Mouse (Mus musculus): ENCODE data around the gene Cstl1. TPM values are rescaled to one million over a fixed set of nuclear protein-coding genes. Genes with fewer than 3 reads are reported as not detected.
"Not testable (repeated sequence)": the region's sequence is repeated elsewhere in the genome, so short reads cannot be mapped to it uniquely, and the experiment has no call there.

Gene Cstl1
- under 1 TPM; 0.44 to 0.83 TPM for total RNA-seq (2021)
- long read RNA-seq, experiment 1, partial matches to known transcripts: 0 of 1 reads
- long read RNA-seq, experiment 1, other reads (novel, unspliced or antisense): 1 of 1 reads
- long read RNA-seq, experiment 2: 0 reads

DNA sequence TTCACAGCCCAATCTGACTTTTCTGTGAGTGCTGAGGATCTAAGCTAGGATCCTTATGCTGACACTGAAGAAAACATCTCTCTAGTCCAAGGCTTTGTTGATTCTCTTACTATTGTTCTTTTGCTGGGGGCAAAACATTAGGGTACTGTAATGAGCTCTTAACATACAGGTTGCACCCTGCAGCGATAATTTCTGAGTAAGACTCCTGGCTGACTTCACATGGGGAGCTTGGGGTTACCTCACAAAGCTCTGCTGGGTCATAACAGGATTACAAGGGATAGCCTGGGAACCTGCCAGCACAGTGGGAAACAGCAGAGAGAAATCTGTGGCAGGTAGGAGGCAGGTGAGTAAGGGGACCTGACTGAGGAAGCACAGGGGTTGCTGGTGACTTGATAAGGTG lies at the start of gene Cstl1:
Gene Cstl1, plus strand, starts transcription at position 301 of the 400 bp plus-strand sequence.
- no peak for DNase-seq (ENCODE audit: low spot score in 2 of 2)

DNA sequence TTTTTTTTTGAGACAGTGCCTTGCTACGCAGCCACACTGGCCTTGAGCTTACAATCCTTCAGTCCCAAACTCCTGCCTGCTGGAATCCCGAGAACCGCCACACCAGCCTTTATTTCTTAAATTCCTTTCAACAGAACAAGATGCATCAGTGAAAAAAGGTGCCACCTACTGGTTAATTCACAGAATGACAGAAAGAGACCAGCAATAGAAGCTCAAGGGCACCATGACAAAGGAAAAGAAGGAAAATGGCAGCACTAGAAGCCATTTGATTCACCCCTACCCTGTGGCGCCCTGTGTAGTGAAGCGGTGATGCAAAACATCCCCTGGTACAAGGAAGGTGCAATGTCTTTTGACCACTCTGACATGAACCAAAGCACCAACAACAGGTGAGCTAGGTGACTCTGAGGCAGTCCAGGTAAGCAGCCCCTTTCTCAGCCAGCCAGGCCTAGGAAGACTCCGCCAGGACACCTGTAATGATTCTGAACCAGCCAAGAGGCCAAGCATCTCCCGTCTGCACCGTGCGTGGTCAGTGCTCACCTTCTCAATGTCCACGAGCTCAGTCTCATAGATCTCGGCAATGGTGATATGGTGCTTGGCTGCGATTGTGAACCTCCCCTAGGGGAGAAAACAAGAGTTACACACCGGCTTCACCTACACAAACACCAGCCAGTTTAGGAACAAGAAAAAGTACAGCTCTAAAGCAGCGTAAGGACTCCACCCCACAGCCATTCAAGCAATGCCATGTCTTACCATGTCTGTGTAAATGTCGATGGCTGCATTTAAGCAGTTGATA lies 43.6 kb upstream of the Cstl1 start:
- DNase-seq (ENCODE audit: low spot score in 2 of 2): no peak

DNA sequence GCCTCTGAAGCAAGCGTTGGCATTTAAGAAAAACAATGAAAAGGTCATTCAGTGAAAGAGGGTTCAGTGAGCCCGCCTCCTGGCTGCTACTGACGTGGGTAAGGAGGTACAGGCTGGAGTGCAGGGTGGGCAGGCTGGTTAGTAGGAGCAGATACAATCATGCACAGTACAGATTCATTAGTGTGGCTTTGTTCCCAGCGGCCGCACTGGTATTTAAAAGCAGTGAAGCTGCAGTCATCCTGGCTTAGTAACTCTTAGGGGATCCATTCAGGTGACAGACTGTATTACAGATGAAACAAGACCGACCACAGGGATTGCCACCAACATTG lies 43.0 kb upstream of the Cstl1 start:
- DNase-seq (ENCODE audit: low spot score in 2 of 2): no peak

DNA sequence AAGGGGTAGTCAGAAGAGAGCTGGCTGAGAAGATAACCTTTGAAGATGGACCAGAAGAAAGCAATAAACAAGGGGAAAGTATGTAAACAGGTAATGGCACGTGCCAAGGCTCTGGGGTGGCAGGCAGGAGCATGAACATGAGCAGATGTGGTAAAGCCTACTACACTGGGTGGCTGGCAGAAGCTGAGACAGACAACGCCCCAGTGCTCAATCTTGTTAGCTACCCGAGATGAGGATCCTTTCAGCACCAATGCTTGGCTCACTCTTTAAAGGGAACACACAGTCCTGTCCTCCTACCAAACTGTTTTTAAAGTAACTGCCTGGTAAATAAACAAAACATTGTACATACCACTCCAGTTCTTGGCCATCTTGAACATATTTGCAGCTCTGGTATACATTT lies 37.8 kb upstream of the Cstl1 start:
- DNase-seq (ENCODE audit: low spot score in 2 of 2): no peak

DNA sequence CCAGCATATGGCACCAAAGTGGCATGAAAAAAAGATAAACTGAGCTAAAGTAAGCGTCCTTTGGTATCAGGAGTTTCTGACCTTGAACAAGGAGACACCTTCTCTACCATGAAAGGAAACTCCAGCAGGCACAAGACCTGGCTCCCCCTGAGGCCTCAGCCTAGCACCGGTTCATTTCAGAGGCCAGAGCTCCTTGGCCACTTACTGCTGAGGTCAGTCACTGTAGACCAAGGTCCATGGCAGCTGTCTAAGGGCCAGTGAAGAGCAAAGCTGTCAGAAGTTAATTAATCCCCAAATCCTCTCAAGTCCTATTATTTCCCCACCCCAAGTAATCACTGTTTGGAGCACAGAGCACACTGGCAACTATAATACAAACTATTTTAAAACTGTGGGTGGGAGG lies 33.1 kb upstream of the Cstl1 start:
- no peak for DNase-seq (ENCODE audit: low spot score in 2 of 2)

DNA sequence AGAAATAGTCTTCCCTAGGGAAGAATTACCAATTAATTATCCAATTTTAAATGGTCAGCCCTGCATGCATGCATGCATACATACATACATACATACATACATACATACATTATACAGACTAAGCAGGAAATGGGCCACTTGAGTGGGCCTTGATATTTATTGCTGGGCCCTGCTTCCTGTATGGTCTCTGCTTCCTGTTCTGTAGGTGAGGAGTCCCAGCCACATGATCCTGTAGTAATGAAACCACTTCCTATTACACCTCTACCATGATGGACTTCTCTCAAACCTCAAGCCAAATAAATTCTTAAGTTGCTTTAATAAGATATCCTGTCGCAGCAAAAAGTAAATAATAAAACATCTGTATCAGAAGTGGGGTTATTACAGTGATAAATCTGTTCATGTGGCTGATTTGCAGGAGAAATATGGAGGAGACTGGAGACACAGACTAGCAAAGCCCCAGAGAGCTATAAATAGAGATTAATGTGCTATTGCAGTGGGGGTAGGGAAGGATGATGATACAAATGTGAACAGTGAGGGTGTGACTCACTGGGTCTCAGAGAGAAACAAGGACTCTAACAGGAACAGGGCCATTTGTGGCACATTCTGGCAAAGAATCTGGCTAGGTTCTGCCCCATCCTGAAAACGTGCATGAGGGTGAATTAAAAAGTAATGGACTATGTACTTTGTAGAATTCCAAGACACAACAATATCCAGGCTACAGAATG lies 30.7 kb upstream of the Cstl1 start:
- DNase-seq (ENCODE audit: low spot score in 2 of 2): no peak

DNA sequence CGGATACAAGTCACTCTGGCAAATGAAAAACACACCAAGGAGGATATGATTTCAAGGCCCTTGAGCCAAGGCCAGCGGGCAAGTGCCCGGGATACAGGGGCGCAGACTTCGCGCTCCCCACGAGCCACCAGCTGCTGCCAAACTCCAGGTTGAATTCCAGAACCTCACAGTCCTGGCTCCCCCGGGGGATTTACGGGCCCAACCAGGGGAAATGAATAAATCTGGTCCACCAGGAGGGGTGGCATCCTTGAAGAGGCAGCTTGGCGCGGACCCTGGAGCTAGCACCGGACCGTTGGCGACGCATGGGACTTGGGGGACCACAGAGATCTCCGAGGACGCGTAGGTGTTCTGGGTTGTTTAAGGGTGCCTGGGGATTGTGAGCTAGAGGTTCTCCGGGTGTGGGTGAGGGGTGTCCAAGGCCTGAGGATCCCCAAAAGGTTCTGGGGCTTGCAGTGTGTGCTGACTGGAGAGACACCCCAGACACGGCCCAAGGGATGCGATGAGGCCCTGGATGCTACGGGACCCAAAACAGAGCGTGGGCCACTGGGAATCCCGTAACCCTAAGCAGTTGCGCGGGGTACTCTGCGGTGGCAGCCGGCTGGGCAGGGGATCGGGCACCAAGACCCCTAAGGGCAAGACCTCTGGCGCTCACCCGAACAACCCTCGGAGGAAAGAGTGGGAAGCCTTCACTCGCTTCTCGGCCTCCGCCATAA lies 18.4 kb upstream of the Cstl1 start:
- DNase-seq (ENCODE audit: low spot score in 2 of 2): peak in 1 of 2 experiments; percentile 20

DNA sequence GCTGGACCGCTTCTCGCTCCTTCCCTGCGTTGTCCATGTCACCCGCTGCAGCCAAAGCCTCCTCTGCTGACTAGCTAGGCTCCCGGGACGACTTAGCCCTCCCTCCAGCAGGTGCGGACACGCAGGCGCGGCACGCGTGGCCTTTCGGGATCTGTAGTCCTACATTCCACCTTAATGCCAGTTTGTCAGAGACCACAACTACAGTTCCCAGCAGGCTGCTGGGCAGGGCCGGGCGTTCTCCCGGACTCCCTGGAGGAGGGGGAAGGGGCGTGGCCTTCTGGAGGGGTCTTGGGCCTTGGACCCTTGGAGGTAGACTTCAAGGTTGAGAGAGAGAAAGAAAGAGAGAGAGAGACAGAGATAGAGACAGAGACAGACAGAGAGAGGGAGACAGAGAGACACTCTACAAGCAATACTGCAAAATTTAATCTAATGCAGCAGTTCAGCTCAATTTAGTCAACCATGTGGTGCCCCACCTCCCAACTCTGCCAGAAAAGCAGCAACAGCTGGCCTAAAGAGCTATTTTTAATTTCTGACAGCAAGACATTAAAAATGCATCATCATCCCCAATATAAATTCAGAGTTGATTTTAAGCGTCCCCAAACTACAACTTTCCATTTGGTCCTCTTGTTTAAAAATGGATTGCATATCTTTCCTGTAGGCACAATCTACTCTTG lies 17.7 kb upstream of the Cstl1 start, which contains the start of gene Napb:
Gene Napb, minus strand, starts transcription at position 141 of the 674 bp plus-strand sequence.
- DNase-seq (ENCODE audit: low spot score in 2 of 2): peak; percentile 67 to 90

DNA sequence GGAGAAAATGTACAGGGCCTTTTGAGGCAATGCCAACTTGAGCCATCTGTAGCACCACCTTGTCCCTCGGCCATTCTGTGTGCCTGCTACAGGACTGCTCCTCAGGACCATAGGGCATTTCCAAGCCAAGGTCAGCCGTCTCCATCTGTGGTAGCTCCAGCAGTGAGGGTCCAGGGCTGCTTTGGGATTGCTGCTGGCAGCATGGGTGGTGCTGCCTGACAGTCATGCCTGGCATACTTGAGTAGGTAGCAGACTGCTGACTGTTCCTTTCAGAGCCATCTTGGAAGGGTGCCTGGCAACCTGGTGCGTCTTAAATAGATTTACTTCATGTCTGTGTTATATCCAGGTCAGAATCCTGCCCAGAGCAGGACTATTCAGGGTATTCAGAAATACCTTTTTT lies 7.2 kb upstream of the Cstl1 start:
- no peak for DNase-seq (ENCODE audit: low spot score in 2 of 2)

DNA sequence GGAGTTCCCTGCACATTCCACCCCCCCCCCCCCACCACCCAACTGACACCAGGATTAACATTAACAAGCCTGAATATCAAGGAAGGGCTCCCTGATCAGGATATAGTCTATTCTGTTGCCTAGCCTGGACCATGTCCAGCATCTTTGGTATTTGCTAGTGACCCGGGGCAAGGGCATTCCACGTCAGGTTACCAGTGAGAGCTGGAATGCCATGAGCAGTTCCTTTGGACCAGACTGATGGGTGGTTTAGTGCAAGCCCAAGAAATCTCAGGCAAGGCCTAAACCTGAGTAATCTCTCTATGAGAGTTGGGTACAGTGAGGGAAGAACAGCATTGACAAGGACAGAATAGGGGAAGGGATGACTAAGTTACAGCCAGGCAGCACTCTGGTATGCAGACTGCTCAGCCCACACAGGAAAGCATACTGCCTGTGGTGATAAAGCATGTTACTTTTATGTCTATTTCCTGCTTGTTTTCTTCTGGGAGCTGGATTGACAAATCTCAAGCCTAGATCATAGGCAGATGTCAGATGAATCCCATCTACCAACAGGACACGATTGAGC lies 6.2 kb upstream of the Cstl1 start:
- no peak for DNase-seq (ENCODE audit: low spot score in 2 of 2)

DNA sequence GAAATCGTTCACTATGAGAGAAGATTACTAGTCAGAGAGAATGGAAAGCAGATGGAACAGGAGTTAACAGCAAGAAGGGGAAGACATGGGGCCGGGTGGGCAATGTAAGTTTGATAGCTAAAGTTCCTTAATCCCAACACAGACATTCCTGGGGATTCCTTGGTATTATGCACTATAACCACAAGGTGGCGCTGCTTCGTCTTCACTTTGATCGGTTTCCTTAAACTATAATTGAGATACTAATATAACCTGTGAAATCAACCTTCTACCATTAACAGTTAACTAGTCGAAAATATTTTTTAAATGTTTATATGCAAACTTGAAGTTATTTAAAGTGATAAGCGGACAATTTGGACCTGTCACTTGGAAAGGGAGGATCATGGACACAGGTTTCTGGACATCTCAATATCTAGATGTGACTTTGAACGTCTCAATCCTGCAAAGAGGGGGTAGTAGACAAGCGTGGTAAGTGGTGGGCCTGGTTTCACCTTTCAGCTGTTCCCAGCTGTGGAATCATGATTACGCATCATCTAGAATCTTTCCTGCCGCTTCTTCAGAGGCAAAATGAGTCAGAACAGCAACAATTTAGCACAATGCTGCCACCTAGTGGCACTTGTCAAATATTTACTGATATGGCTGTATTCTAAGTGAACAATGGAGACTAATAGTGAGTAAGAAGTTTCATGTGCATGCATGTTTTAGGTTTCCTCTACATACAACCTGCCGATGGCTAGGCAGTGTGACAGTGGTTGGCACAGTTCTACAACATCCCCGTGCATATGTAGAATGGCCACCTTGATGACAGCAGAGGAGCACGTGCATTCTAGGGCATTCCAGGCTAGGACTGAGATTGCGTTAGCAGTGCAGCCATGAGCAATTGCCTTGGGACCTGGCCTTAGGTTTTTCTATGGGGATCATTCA lies 2.0 kb downstream of the Cstl1 start:
- peak; percentile 26 to 61 for DNase-seq (ENCODE audit: low spot score in 2 of 2)

DNA sequence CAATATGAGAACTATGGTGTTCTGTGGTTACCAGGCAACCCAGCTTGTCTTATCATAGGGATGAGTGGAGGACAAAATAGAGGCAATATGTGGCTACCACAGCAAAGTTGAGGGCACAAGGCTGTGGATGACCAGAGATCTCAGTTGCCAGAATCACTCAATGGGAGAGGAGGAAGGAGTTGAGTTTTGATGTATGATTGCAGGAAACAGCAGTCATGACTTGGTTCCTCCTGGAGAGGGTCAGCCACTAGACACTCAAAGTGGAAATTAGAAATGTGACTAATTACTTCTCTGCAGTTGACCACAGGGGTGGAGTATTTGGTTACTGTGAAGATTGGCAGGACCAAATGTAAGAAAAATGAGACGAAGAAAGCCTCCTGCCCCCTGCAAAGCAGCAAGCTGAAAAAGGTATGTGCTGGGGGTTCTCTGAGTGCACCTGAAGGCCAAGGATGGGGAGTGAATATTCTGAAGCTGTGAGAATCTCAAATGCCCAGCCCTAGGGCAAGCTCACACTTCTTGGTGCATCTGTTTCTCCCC lies 4.2 kb downstream of the Cstl1 start:
- DNase-seq (ENCODE audit: low spot score in 2 of 2): no peak

DNA sequence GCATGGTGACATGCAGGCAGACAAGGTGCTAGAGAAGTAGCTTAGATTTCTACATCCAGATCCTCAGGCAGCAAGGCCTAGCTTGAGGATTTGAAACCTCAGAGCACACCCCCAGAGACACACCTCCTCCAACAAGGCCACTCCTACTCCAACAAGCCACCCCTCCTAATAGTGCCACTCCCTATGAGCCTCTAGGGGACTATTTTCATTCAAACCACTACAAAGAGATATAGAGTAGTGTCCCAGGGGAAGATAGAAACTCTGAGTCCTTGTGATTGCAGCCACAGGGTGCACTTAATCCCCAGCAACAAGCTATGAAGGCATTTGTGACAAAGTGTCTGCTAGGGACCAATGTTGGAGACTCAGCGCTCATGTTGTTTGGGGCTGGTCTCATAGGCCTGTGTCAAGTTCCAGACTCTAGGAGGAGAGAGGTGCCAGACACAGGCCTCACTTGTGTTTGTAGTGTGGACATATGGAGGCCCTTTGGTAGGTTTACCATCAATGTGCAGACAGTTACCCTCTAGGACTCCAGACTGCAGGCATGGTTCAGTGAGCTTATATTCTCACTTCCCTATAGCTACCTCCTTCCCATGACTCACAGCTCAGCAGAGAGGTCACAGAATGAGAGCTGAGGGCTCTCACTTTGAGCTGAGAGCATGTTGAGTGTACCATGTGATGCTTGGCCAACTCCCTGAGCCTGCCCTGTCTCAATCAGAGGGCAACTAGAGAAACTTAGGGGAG lies 13.7 kb downstream of the Cstl1 start:
- no peak for DNase-seq (ENCODE audit: low spot score in 2 of 2)

DNA sequence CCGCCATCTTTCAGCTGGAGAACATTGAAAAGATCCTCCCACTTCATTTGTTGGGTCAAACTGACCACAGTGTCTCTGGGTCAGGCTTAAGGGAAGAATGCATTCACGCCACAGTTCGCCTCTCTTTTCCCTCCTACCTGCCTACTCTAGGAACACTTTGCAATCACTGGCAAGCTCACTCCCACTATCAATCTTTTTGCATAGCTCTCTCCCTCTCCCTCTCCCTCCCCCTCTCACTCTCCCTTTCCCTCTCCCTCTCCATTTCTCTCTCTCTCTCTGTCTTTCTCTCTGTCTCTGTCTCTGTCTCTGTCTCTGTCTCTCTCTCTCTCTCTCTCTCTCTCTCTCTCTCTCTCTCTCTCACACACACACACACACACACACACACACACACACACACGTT lies 21.2 kb downstream of the Cstl1 start, which contains the start of gene Cst11:
Gene Cst11, minus strand, starts transcription at position 101 of the 400 bp plus-strand sequence.
- DNase-seq (ENCODE audit: low spot score in 2 of 2): not testable (repeated sequence)

DNA sequence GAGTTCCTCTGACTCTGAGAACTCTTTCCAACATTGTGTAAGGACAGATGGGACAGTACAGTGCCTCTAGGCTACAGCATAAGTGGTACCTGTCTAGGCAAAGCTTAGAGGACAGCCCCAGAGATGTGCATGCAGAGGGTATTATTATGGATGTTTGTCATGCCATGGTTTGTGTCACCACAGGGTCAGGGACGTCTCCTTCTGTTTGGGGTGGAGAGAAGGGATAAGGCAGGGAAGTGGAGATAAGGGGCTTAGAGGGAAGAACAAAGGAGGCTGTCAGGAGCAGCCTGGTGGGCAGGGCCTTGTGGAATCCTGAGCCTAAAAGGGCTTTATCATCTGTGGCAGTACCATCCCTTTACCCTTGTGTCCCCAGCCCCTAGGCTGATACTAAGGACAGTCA lies 31.6 kb downstream of the Cstl1 start, which contains the start of gene 8030411F24Rik:
Gene 8030411F24Rik, plus strand, starts transcription at position 301 of the 400 bp plus-strand sequence.
- no peak for DNase-seq (ENCODE audit: low spot score in 2 of 2)

DNA sequence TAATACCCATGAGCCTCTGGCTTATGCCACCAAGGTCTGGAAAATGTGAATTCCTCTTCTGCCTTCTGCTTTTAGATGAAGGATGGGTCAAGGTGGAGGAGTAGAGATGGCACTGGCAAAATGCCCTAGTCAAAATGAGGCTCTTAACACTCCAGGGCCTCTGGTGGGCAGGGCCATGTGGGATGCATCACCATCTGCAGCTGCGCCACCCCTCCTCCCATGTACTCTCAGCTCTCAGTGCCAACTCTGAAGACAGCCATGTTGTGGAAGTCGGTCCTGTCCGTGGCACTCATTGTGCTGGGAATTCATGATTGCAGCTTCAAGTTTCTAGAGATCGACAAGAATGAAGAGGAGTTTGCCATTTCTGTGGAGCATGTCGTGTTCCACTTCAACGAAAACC lies 39.0 kb downstream of the Cstl1 start, which contains the start of gene Cst12:
Gene Cst12, plus strand, starts transcription at position 220 of the 400 bp plus-strand sequence.
- DNase-seq (ENCODE audit: low spot score in 2 of 2): no peak

DNA sequence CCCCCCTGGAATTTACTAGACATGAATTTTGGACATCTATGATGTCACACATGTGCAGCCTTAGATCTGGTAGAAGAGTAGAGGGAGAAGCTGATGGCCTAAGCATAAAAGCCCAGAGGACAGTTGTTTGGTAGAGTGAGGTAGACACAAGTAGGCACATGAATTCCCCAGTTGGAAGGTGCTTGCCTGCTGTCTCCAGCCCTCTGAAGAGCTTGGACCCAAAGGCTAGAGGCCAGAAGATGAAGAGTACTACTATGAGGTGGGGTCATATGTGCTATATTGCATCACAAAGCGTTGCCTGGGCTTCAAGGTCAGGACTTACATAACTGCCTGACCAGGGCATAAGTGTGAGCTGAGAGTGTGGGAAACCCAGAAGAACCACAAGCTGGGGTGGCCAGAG lies 48.3 kb downstream of the Cstl1 start, which contains the start of gene Cst8:
Gene Cst8, plus strand, starts transcription at position 301 of the 400 bp plus-strand sequence.
- DNase-seq (ENCODE audit: low spot score in 2 of 2): no peak

DNA sequence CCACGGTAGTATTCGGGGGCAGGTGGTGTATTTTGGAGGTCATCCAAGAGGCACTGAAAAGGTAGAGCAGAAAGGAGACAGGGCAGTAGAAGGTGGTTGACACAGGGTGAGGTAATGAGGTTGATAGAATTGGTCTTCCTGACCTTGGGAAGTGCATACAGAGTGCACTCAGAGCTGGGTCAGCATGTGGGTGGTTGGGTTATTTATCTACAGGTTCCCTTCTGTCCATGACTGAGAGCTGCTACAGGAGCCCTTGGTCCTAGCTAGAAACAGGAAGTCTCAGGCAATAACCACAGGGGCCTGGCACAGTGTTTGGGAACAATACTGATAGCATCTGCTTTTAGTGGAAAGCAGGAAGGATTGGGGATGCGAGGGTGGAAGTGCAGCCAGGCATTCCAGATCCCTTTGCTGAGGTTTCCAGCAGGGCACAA lies 51.3 kb downstream of the Cstl1 start:
- DNase-seq (ENCODE audit: low spot score in 2 of 2): no peak

Data from gastrocnemius, postnatal 4 days (tissue).